Mouse (Mus musculus) cortical plate, adult 2 months (tissue): ENCODE measurements around the gene Usp48.

Experiments used
- CTCF ChIP-seq: fragments of 200-500 bp; IDR thresholded peaks from 2 replicates; pipeline ENCODE4 v1.5.1; 2011; ENCODE audit warnings: mild to moderate bottlenecking, control low read depth, low read length; ENCODE audit not compliant: insufficient read depth; ENCODE audit errors: extremely low read depth
- POLR2A ChIP-seq: fragments of 200-500 bp; IDR thresholded peaks from 2 replicates; pipeline ENCODE4 v1.6.1; 2011; ENCODE audit warnings: mild to moderate bottlenecking, low read length, control low read depth; ENCODE audit not compliant: insufficient read depth; ENCODE audit errors: extremely low read depth

DNA sequence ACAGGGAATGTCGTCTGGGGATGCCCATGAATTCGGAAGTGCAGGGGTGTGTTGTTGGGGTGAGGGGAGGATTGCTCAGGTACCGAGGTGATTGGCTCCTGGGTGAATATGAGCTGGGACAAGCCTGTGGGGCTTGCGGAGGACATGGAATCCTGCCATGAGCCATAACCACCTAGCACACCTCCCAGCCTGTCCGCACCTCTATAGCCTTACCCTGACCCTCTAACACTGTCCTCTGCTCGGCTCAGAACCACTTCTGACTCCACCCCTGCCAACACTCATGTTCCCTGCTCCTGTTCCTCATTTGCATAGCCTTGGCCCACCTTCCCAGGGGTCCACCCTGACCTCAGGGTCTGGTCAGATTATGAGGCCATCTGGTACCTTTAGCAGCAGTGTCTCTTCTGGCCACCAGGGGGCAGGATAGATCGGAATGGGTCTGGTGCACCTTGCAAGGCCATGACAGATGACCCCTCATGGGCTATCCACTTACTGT lies 89.5 kb downstream of the Usp48 start:
- TF ChIP-seq CTCF, result peak; percentile 78
- no peak for TF ChIP-seq POLR2A
